Mouse (Mus musculus) heart, embryonic 16.5 days (tissue): ENCODE data around the gene Vamp1. TPM values are rescaled to one million over a fixed set of nuclear protein-coding genes. Genes with fewer than 3 reads are reported as not detected.

Source experiments
- microRNA-seq: library from miRNA; unstranded; fragments of <30 nt; microRNA quantifications from one replicate; pipeline ENCODE4, GENCODE M21; 2017
- polyA plus RNA-seq: library from polyadenylated mRNA; unstranded; fragments of >200 nt; fragmentation: Nextera tagmentation; extraction: Ambion mirVana; gene quantifications from 2 replicates; pipeline ENCODE4 v1.2.1, GENCODE M21; 2015

Vamp1 gene
- polyA plus RNA-seq, 1 experiment from 2014 or later, result 8.4 TPM

Small RNA genes lying within 50 kb of the gene (microRNA-seq; reads per million reads assigned to microRNA genes)
- gene Mir3098 (0.98 reads per million), gene Mir8113 (not detected)

Other genes with a start within 250 kb of the Vamp1 start
- 0.54 and 0.70 TPM in 2 replicates for gene Pianp, start 218.9 kb upstream of the Vamp1 start, polyA plus RNA-seq
- 8.7 and 9.6 TPM in 2 replicates for gene Zfp384, start 206.4 kb upstream of the Vamp1 start, polyA plus RNA-seq
- gene Ing4, start 175.8 kb upstream of the Vamp1 start, polyA plus RNA-seq, result 77.5 and 89.0 TPM in 2 replicates
- gene Acrbp, start 165.9 kb upstream of the Vamp1 start, polyA plus RNA-seq, result 8.0 TPM in 2 replicates
- gene Lpar5, start 147.6 kb upstream of the Vamp1 start, polyA plus RNA-seq, result 0.55 and 1.6 TPM in 2 replicates
- gene Chd4, start 119.6 kb upstream of the Vamp1 start, polyA plus RNA-seq, result 50.6 and 63.0 TPM in 2 replicates
- 45.0 and 45.8 TPM in 2 replicates for gene Nop2, start 83.6 kb upstream of the Vamp1 start, polyA plus RNA-seq
- 11.7 and 13.2 TPM in 2 replicates for gene Iffo1, start 70.3 kb upstream of the Vamp1 start, polyA plus RNA-seq
- 3,677 and 4,254 TPM in 2 replicates for gene Gapdh, start 49.1 kb upstream of the Vamp1 start, polyA plus RNA-seq
- 97.4 and 99.3 TPM in 2 replicates for gene Ncapd2, start 23.9 kb upstream of the Vamp1 start, polyA plus RNA-seq
- 270 and 281 TPM in 2 replicates for gene Mrpl51, start 23.8 kb upstream of the Vamp1 start, polyA plus RNA-seq
- 7.4 and 9.1 TPM in 2 replicates for gene Tapbpl, start 16.3 kb downstream of the Vamp1 start, polyA plus RNA-seq
- gene Cd27, start 21.5 kb downstream of the Vamp1 start, polyA plus RNA-seq, result 7.9 and 18.5 TPM in 2 replicates
- gene Tuba3a, start 70.5 kb downstream of the Vamp1 start, polyA plus RNA-seq, result not detected in 2 replicates
- 43.0 and 51.4 TPM in 2 replicates for gene Ltbr, start 98.3 kb downstream of the Vamp1 start, polyA plus RNA-seq
- gene Scnn1a, start 105.1 kb downstream of the Vamp1 start, polyA plus RNA-seq, result 2.6 and 2.9 TPM in 2 replicates
- 54.2 and 54.8 TPM in 2 replicates for gene Tnfrsf1a, start 133.8 kb downstream of the Vamp1 start, polyA plus RNA-seq
- 0.25 and 0.41 TPM in 2 replicates for gene Plekhg6, start 165.2 kb downstream of the Vamp1 start, polyA plus RNA-seq